Mouse (Mus musculus) hindbrain, embryonic 16.5 days (tissue): ENCODE measurements at regions not wholly inside any gene's neighbourhood (a gene's known extent, or its start where the extent isn't known, plus 50 kb on each side); places are given as distances from the start of the nearest gene placed in this dataset.

ENCODE experiments used
- ATAC-seq: fragments of 200-750 bp; cut with Nextera tagmentation; 2 replicates; pipeline ENCODE4 v1.8.0; 2017; ENCODE audit warnings: moderate TSS enrichment, moderate library complexity
- H3K27ac ChIP-seq: fragments of 300-500 bp; sonication (generic); 2 replicates; pipeline ENCODE4 v1.5.1; 2014; ENCODE audit warnings: low read depth, mild to moderate bottlenecking, control low read depth, low read length, moderate library complexity
- H3K27me3 ChIP-seq: fragments of 300-500 bp; sonication (generic); replicated peaks from 2 replicates; pipeline ENCODE4 v1.6.1; 2014; ENCODE audit warnings: low read length; ENCODE audit not compliant: control insufficient read depth, insufficient read depth
- H3K36me3 ChIP-seq: fragments of 300-500 bp; sonication (generic); 2 replicates; pipeline ENCODE4 v1.6.1; 2014; ENCODE audit warnings: mild to moderate bottlenecking, low read length, moderate library complexity, mixed read lengths; ENCODE audit not compliant: control insufficient read depth, insufficient read depth
- H3K4me1 ChIP-seq: fragments of 300-500 bp; sonication (generic); 2 replicates; pipeline ENCODE4 v1.6.1; 2014; ENCODE audit warnings: low read depth, low read length; ENCODE audit not compliant: control insufficient read depth, insufficient read depth
- H3K4me2 ChIP-seq: fragments of 300-500 bp; sonication (generic); 2 replicates; pipeline ENCODE4 v1.6.1; 2014; ENCODE audit warnings: mild to moderate bottlenecking, low read length, control low read depth, moderate library complexity
- H3K4me3 ChIP-seq: fragments of 300-500 bp; sonication (generic); 2 replicates; pipeline ENCODE4 v1.5.1; 2014; ENCODE audit warnings: mild to moderate bottlenecking, low read length, control low read depth, moderate library complexity
- H3K9ac ChIP-seq: fragments of 300-500 bp; sonication (generic); 2 replicates; pipeline ENCODE4 v1.6.1; 2014; ENCODE audit warnings: low read depth, mild to moderate bottlenecking, control low read depth, low read length, moderate library complexity
- H3K9me3 ChIP-seq: fragments of 300-500 bp; sonication (generic); 2 replicates; pipeline ENCODE4 v1.6.1; 2014; ENCODE audit warnings: mild to moderate bottlenecking, low read length, moderate library complexity; ENCODE audit not compliant: control insufficient read depth
- WGBS: fragments of 180-500 bp; shearing (Covaris S2); extraction: QIAGEN DNeasy Blood & Tissue Kit; methylation state at CpG from one replicate; pipeline ENCODE4 v1.1.7; 2014; 5-methylcytosine and 5-hydroxymethylcytosine counted together

DNA sequence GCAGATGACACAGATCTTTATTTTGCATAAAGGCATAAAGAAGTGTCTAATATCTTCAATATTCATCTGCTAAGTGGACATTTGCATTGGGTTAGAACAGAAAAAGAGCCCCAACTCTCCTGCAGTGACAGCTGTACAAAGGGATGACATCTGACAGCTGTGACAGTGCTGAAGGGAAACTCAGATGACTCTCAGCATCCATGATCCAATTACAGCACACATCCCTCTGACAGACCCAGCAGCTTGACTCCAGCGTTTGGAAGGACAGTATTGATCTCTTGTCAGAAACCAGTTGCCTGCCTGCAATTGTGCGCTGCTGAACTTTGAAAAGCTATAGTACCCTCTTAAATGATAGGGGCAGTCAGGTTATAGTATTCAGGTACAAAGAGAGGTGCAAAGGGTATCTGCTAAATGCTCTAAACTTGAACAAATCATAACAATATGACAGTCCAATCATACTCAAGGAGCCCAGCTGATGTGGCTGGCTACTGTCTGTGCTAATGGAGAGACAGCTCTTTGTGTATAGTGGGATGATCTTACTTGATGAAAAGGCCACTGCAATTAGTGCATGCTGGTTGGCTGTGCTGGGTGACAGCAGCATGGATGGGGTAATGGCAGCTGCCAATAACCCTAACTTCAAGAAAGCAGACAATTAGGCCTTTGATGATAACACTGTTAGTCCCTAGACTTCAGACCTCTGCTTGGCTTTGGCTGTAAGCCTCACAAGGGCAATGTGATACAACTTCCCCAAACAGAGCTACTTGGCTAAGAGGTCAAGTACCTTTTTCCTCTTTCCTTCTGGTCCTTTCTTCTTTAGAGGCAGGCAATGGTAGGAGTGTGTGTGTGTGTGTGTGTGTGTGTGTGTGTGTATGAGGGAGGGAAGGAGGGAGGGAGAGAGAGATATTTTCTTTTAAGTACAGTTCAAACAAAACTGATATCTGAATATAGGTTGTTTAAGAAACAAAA is 662.9 kb downstream of the Nr4a2 start:
- no peak overlapping the region for H3K9ac ChIP-seq
- H3K4me2 ChIP-seq: no peak overlapping the region
- H3K9me3 ChIP-seq: no peaks in the 10 kb centered on the region
- peak; percentile 50; the same call in 1 of the 2 replicates for ATAC-seq
- no peaks in the 10 kb centered on the region for H3K27me3 ChIP-seq
- no peak overlapping the region for H3K27ac ChIP-seq
- peaks cover 4% of the 10 kb centered on the region; the same call in 1 of the 2 replicates for H3K4me1 ChIP-seq
- no peak overlapping the region for H3K4me3 ChIP-seq
- H3K36me3 ChIP-seq: no peaks in the 10 kb centered on the region
- WGBS: 42% methylated on average over 2 of the region's 2 CpGs

DNA sequence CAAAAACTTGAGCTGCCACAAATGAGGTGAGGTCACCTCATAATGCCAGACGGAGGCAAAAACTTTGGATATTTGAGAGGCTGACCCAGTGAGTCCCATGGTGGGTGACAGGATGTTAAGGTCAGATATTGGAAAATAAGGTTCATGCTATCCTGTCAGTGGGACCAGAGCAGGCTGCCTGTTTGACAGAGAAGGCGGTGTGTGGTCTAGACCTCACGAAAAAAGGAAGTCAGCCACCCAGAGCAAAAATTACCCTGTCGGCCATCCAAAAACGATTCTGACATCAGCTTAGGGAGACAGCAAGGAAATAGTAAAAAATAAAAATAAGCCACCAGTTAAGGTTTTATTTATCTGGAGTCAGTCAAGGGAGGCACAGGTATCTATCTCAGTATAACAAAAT is 664.4 kb downstream of the Nr4a2 start:
- no peak overlapping the region for H3K9ac ChIP-seq
- peaks cover 6% of the 10 kb centered on the region; the same call in 1 of the 2 replicates for H3K4me1 ChIP-seq
- 71% methylated on average over 5 of the region's 5 CpGs for WGBS
- no peaks in the 10 kb centered on the region for H3K36me3 ChIP-seq
- no peak overlapping the region for H3K4me2 ChIP-seq
- H3K27me3 ChIP-seq: no peaks in the 10 kb centered on the region
- H3K9me3 ChIP-seq: no peaks in the 10 kb centered on the region
- H3K4me3 ChIP-seq: no peak overlapping the region
- H3K27ac ChIP-seq: no peak overlapping the region
- ATAC-seq: no peak

DNA sequence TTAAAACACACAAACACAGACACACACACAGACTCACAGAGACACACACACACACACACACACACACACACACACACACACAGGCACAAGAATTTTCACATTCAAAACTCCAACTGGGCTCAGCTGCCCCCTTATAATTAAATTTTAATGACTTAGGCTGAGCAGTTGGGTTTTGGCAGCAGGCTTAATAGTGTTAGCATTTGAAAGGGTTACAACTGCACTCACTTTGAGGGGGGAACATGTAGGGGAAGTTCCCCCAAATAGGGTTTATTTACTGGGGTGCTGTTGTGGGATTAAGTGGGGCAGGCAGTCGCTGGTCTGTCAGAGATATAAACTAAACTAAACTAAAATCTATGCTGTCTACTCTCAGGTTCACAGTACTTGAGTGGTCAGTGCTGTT is 666.2 kb downstream of the Nr4a2 start:
- no peak overlapping the region for H3K27ac ChIP-seq
- no peak overlapping the region for H3K4me2 ChIP-seq
- H3K36me3 ChIP-seq: no peaks in the 10 kb centered on the region
- no peaks in the 10 kb centered on the region for H3K27me3 ChIP-seq
- no peak overlapping the region for H3K4me3 ChIP-seq
- H3K4me1 ChIP-seq: peaks cover 6% of the 10 kb centered on the region; the same call in 1 of the 2 replicates
- H3K9ac ChIP-seq: no peak overlapping the region
- H3K9me3 ChIP-seq: no peaks in the 10 kb centered on the region
- ATAC-seq: 0 out of 2 replicates have a peak, but pooled peaks have one; percentile 9
- 24% methylated on average over 1 of the region's 1 CpGs for WGBS

DNA sequence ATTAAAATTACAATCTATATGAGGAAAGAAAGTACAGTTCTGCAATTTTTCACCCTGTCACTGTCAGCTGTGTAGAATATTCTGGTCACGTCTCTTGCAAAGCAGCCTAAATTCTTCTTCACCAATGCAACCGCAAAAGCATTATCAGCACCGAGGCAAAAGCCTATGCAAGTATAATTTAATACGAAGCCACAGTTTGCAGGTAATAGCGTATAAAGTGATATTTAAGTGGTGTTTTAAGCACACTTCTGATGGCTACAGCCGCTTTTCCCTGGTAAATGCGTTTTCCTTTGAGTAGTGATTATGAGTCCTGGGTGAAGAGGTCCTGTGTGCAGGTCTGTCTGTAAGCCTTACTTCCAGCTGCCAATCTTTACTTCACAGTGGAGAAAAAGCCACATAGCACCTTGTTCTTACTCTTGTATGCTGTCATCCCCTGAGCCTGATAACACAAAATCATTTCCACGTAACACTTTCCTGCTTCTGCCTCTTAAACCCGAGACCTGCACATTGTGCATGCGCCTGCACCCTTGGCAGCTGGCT is 667.9 kb downstream of the Nr4a2 start:
- Histone ChIP-seq H3K4me1 (peaks cover 6% of the 10 kb centered on the region; the same call in 1 of the 2 replicates), H3K4me2 (no peak overlapping the region), H3K9me3 (no peaks in the 10 kb centered on the region), H3K27ac (no peak overlapping the region), H3K9ac (no peak overlapping the region; the same call in 1 of the 2 replicates), H3K36me3 (no peaks in the 10 kb centered on the region), H3K4me3 (no peak overlapping the region), H3K27me3 (no peaks in the 10 kb centered on the region)
- no peak for ATAC-seq
- 55% methylated on average over 10 of the region's 10 CpGs for WGBS

DNA sequence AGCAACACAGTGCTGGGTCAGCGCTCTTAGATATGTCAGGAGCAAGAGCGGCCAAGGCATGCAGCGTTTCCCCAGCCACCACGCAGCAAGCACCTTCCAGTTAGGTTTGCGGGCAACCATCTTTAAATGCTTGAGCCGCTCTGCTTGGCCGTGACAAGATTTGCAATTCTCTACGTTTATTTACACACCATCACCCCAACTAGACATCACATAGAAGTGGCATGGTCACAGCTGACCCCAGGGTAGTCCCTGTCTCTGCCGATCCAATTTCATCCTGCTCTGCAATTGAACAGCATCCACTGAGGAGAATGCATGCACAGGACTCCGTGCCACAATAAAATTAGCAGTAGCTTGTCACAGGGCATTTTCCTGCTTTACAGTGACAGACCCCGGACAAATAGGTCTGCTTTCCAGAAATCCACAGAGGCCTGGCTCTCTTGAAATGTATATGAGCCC is 669.2 kb downstream of the Nr4a2 start:
- ATAC-seq: peak; percentile 92
- no peak overlapping the region for H3K27ac ChIP-seq
- no peaks in the 10 kb centered on the region for H3K9me3 ChIP-seq
- H3K27me3 ChIP-seq: no peaks in the 10 kb centered on the region
- WGBS: 9% methylated on average over 11 of the region's 11 CpGs
- H3K4me3 ChIP-seq: peak overlapping the region; percentile 29
- peak overlapping the region; percentile 50 for H3K4me2 ChIP-seq
- peaks cover 6% of the 10 kb centered on the region; the same call in 1 of the 2 replicates for H3K4me1 ChIP-seq
- H3K36me3 ChIP-seq: no peaks in the 10 kb centered on the region
- peak overlapping the region; percentile 24 for H3K9ac ChIP-seq

DNA sequence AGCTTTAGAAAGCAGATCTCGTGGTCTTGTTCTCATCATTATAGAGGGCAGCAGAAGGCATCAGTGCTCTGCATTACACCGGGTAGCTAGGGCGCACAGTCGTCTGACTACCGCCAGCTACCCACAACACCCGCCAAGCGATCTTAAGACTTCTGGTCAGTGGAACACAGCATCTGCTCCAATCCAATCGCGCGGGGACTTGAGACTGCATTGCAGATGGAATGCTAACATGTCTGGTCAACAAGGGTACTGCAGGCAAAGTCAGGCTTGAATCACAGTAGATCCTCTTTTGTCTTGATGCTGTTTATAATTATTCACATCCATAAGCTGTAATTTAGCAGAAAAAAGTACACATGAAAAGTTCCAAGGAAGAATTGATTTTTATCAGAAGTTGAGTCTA is 682.9 kb downstream of the Nr4a2 start:
- Histone ChIP-seq H3K4me2 (no peak overlapping the region), H3K9me3 (no peaks in the 10 kb centered on the region), H3K36me3 (no peaks in the 10 kb centered on the region), H3K27ac (no peak overlapping the region), H3K4me1 (no peaks in the 10 kb centered on the region), H3K9ac (no peak overlapping the region), H3K27me3 (no peaks in the 10 kb centered on the region), H3K4me3 (no peak overlapping the region)
- 86% methylated on average over 10 of the region's 10 CpGs for WGBS
- no peak for ATAC-seq
